Mouse (Mus musculus) embryonic facial prominence, embryonic 13.5 days (tissue): ENCODE measurements around the gene Jak3. TPM values are rescaled to one million over a fixed set of nuclear protein-coding genes. Genes with fewer than 3 reads are reported as not detected.

Experiments
- ATAC-seq: fragments of 200-750 bp; cut with Nextera tagmentation; 2 replicates; pipeline ENCODE4 v1.8.0; 2017; ENCODE audit warnings: low read depth; ENCODE audit not compliant: insufficient number of reproducible peaks, insufficient read depth, low FRiP score, low TSS enrichment
- H3K27ac ChIP-seq: fragments of 300-500 bp; sonication (generic); 2 replicates; pipeline ENCODE4 v1.5.1; 2015; ENCODE audit warnings: moderate library complexity, mild to moderate bottlenecking, inconsistent platforms
- H3K27me3 ChIP-seq: fragments of 300-500 bp; sonication (generic); 2 replicates; pipeline ENCODE4 v1.6.1; 2015; ENCODE audit warnings: mild to moderate bottlenecking, inconsistent platforms
- H3K36me3 ChIP-seq: fragments of 300-500 bp; sonication (generic); 2 replicates; pipeline ENCODE4 v1.6.1; 2015; ENCODE audit warnings: mild to moderate bottlenecking, inconsistent platforms
- H3K4me1 ChIP-seq: fragments of 300-500 bp; sonication (generic); 2 replicates; pipeline ENCODE4 v1.6.1; 2015; ENCODE audit warnings: inconsistent platforms
- H3K4me2 ChIP-seq: fragments of 300-500 bp; sonication (generic); 2 replicates; pipeline ENCODE4 v1.6.1; 2015; ENCODE audit warnings: moderate library complexity, mild to moderate bottlenecking, inconsistent platforms
- H3K4me3 ChIP-seq: fragments of 300-500 bp; sonication (generic); 2 replicates; pipeline ENCODE4 v1.5.1; 2015; ENCODE audit warnings: mild to moderate bottlenecking, inconsistent platforms
- H3K9ac ChIP-seq: fragments of 300-500 bp; sonication (generic); 2 replicates; pipeline ENCODE4 v1.6.1; 2015; ENCODE audit warnings: mild to moderate bottlenecking, inconsistent platforms
- H3K9me3 ChIP-seq: fragments of 300-500 bp; sonication (generic); 2 replicates; pipeline ENCODE4 v1.6.1; 2016; ENCODE audit warnings: inconsistent platforms
- WGBS: fragments of 180-500 bp; shearing (Covaris S2); methylation state at CpG from one replicate; pipeline ENCODE4 v1.1.7; 2015; ENCODE audit warnings: mixed read lengths; 5-methylcytosine and 5-hydroxymethylcytosine counted together
- polyA plus RNA-seq: library from polyadenylated mRNA; unstranded; fragments of >200 nt; fragmentation: Nextera tagmentation; extraction: Ambion mirVana; gene quantifications from 2 replicates; pipeline ENCODE4 v1.2.1, GENCODE M21; 2015

The Jak3 gene
- polyA plus RNA-seq, 1 experiment from 2014 or later, result 3.9 TPM

DNA sequence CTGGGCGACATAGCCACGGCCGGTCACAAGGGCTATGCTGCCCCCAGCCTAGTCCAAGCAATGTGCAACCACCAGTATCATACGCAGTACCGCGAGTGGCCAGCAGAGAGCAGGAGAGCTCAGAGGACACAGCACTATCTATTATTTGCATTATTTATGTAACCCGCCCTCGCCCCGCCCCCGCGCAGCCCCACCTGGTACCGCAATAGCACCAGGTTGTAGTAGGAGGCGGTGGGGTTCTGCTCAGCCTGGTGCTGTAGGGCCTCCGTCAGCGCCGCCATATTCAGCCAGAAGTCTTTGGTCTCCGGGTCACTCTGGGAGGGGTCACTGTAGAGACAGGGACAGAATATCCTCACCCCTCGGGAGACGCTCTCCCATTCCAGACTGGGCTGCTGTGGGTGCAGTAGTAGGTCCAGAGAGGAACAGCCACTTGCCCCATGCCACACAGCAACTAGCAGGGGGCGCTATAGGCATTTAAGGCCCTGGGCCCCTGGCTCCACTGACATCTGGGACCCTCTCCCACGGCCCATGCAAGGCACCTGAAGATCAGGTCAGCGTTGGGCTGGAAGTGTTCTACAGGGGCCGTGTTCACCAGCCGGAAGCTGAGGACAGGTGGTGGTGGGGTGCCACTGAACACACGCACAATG, 33.8 kb downstream of the Jak3 start:
- H3K4me1 ChIP-seq, result peaks cover 9% of the 10 kb centered on the region; the same call in 1 of the 2 replicates
- no peaks in the 10 kb centered on the region for H3K9me3 ChIP-seq
- peak overlapping the region; percentile 55 for H3K4me2 ChIP-seq
- H3K4me3 ChIP-seq, result peak overlapping the region; percentile 22
- 21% methylated on average over 25 of the region's 25 CpGs for WGBS
- 0 out of 2 replicates have a peak overlapping the region, but pooled peaks have one; percentile 16 for H3K9ac ChIP-seq
- peaks cover 45% of the 10 kb centered on the region for H3K27me3 ChIP-seq
- peak; percentile 16; the same call in 1 of the 2 replicates for ATAC-seq
- no peak overlapping the region for H3K27ac ChIP-seq
- no peaks in the 10 kb centered on the region for H3K36me3 ChIP-seq

DNA sequence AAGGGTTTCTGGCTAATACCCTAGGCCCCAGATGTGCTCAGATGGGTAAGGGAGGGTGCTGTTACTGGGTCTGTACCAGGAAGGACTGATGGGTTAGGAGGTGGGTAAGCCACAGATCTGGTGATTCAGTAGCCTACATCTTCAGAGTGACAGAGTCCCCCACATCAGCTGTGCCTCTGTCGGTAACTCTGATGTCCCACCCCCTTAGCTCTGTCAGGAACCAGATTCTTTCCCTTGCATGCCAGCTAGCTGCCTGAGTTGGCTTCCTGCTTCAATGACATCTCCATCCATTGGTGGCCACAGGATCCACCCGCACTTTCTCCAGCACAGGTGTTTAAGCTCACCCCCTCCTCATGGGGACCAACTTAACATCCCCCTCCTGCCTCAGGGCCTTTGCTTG, 35.5 kb downstream of the Jak3 start:
- 93% methylated on average over 2 of the region's 2 CpGs for whole genome bisulfite sequencing
- Histone ChIP-seq H3K36me3 (no peaks in the 10 kb centered on the region), H3K9me3 (no peaks in the 10 kb centered on the region), H3K27ac (no peak overlapping the region), H3K9ac (no peak overlapping the region), H3K4me2 (no peak overlapping the region), H3K4me3 (no peak overlapping the region), H3K27me3 (peaks cover 37% of the 10 kb centered on the region), H3K4me1 (peaks cover 9% of the 10 kb centered on the region; the same call in 1 of the 2 replicates)
- no peak for ATAC-seq

DNA sequence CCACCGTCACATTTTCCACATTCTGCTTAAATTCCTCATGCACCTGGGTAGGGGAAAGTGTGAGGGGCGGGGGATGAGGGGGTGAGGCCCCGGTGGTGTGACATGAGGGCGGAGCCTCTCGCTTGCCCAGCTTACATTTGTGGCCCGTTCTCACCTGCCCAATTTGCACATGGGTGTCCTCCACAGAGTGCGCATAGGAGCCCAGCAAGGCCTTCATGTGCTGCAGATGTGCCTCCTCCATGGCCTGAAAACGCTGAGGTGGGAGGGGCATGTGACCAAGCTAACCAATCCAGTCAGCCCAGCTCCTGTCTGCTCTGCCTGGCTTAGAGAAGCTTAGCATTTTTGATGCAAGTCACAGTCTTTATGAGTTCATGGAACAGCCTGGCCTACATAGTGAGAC, 39.4 kb downstream of the Jak3 start:
- WGBS, result 44% methylated on average over 8 of the region's 8 CpGs

GRCm38 (mm10) chr8:71716561-71717053, 40.5 kb downstream of the Jak3 start:
- no peak overlapping the region for H3K4me3 ChIP-seq
- H3K27ac ChIP-seq, result no peak overlapping the region
- 0 out of 2 replicates have a peak, but pooled peaks cover 4% of the 10 kb centered on the region for H3K27me3 ChIP-seq
- 0 out of 2 replicates have a peak, but pooled peaks cover 3% of the 10 kb centered on the region for H3K4me1 ChIP-seq
- H3K36me3 ChIP-seq, result no peaks in the 10 kb centered on the region
- H3K9me3 ChIP-seq, result no peaks in the 10 kb centered on the region
- 79% methylated on average over 13 of the region's 13 CpGs for WGBS
- ATAC-seq, result no peak
- no peak overlapping the region for H3K9ac ChIP-seq
- H3K4me2 ChIP-seq, result no peak overlapping the region

More for the DNA sequence above, 39.4 kb downstream of the Jak3 start:
- H3K27ac ChIP-seq, result no peak overlapping the region
- 0 out of 2 replicates have a peak, but pooled peaks cover 3% of the 10 kb centered on the region for H3K4me1 ChIP-seq
- ATAC-seq, result no peak
- no peaks in the 10 kb centered on the region for H3K9me3 ChIP-seq
- H3K4me3 ChIP-seq, result no peak overlapping the region
- H3K4me2 ChIP-seq, result no peak overlapping the region
- H3K27me3 ChIP-seq, result 0 out of 2 replicates have a peak, but pooled peaks cover 4% of the 10 kb centered on the region
- no peaks in the 10 kb centered on the region for H3K36me3 ChIP-seq
- H3K9ac ChIP-seq, result no peak overlapping the region

- Histone ChIP-seq H3K27me3 (0 out of 2 replicates have a peak, but pooled peaks cover 4% of the 10 kb centered on the region), H3K9ac (no peak overlapping the region), H3K4me1 (0 out of 2 replicates have a peak, but pooled peaks cover 3% of the 10 kb centered on the region), H3K4me2 (no peak overlapping the region), H3K4me3 (no peak overlapping the region), H3K36me3 (no peaks in the 10 kb centered on the region), H3K27ac (no peak overlapping the region), H3K9me3 (no peaks in the 10 kb centered on the region)
- 89% methylated on average over 12 of the region's 12 CpGs for WGBS
- ATAC-seq, result no peak
Measured at GRCm38 (mm10) chr8:71717096-71717495, 41.0 kb downstream of the Jak3 start.

- Histone ChIP-seq H3K9me3 (no peaks in the 10 kb centered on the region), H3K36me3 (no peaks in the 10 kb centered on the region), H3K4me1 (0 out of 2 replicates have a peak, but pooled peaks cover 3% of the 10 kb centered on the region), H3K9ac (no peak overlapping the region), H3K27ac (no peak overlapping the region), H3K27me3 (peaks cover 13% of the 10 kb centered on the region), H3K4me3 (no peak overlapping the region), H3K4me2 (no peak overlapping the region)
- WGBS, result 25% methylated on average over 3 of the region's 3 CpGs
- no peak for ATAC-seq
Measured at GRCm38 (mm10) chr8:71718252-71718651, 42.2 kb downstream of the Jak3 start.

GRCm38 (mm10) chr8:71719218-71719617, 43.1 kb downstream of the Jak3 start:
- ATAC-seq, result no peak
- no peak overlapping the region for H3K27ac ChIP-seq
- no peaks in the 10 kb centered on the region for H3K9me3 ChIP-seq
- H3K27me3 ChIP-seq, result peaks cover 20% of the 10 kb centered on the region
- H3K9ac ChIP-seq, result no peak overlapping the region
- H3K4me3 ChIP-seq, result no peak overlapping the region
- 66% methylated on average over 4 of the region's 4 CpGs for WGBS
- H3K4me1 ChIP-seq, result 0 out of 2 replicates have a peak, but pooled peaks cover 3% of the 10 kb centered on the region
- H3K36me3 ChIP-seq, result no peaks in the 10 kb centered on the region
- no peak overlapping the region for H3K4me2 ChIP-seq

- no peak for ATAC-seq
- no peak overlapping the region for H3K4me3 ChIP-seq
- 41% methylated on average over 7 of the region's 7 CpGs for WGBS
Measured at GRCm38 (mm10) chr8:71719928-71720457, 43.9 kb downstream of the Jak3 start.

DNA sequence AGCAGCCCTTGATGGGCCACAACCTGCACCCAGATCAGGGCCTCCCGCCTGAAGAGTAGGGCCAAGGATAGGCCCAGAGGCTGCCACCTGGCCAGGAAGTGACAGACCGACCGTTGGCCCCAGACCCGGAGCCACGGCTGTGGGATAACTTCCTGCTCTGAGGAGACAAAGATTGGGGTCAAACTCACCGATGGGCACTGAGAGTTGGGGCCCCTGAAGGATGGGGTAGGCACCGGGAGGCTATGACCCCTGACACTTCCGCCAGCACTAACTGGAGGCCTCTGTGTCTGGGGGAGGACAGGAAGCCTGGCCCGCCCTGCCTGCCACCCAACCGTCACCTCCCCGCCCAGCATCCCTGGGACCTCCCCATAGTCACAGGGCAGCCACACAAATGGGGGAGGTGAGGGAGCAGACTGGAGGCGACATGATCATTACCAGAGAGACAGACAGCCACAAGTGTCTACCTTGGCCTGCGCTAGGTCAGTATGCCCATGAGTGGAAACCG, 47.0 kb downstream of the Jak3 start:
- no peak for ATAC-seq
- no peaks in the 10 kb centered on the region for H3K36me3 ChIP-seq
- H3K9ac ChIP-seq, result no peak overlapping the region
- peaks cover 12% of the 10 kb centered on the region for H3K4me1 ChIP-seq
- H3K4me2 ChIP-seq, result no peak overlapping the region
- H3K27me3 ChIP-seq, result peaks cover 52% of the 10 kb centered on the region
- H3K9me3 ChIP-seq, result no peaks in the 10 kb centered on the region
- no peak overlapping the region for H3K4me3 ChIP-seq
- 45% methylated on average over 14 of the region's 14 CpGs for WGBS
- no peak overlapping the region for H3K27ac ChIP-seq

More at GRCm38 (mm10) chr8:71719928-71720457, 43.9 kb downstream of the Jak3 start:
- Histone ChIP-seq H3K27me3 (peaks cover 27% of the 10 kb centered on the region), H3K27ac (no peak overlapping the region), H3K36me3 (no peaks in the 10 kb centered on the region), H3K4me2 (no peak overlapping the region), H3K4me1 (peaks cover 7% of the 10 kb centered on the region), H3K9ac (no peak overlapping the region), H3K9me3 (no peaks in the 10 kb centered on the region)

DNA sequence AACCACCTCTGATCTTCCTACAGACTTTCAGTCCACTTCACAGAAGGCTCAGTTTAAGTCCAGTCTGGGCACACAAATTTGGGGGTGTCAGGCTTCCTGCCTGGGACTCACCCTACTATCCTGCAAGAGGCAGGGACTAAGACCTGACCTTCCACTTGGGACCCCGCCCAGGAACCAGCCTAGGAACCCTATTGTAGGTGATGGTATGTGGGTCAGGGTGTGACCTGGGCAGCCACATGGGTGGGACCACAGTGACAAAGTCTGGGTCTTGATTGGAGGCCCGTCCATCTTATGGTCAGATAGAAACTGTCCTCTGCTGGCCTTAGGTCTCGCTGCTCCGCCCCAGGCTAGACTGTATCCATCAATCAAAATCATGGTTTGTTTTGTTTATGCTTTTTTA, 48.3 kb downstream of the Jak3 start:
- H3K27me3 ChIP-seq, result peaks cover 57% of the 10 kb centered on the region

GRCm38 (mm10) chr8:71725122-71725924, 49.2 kb downstream of the Jak3 start, which contains the start of gene Fcho1:
TSS of gene Fcho1 (minus strand) at chr8:71725716.
- ATAC-seq, result peak; percentile 52; the same call in 1 of the 2 replicates
- peak within 1 kb of the TSS; percentile 80 for H3K4me2 ChIP-seq
- H3K4me1 ChIP-seq, result peaks cover 21% of the 10 kb centered on the region
- no peak within 1 kb of the TSS for H3K27ac ChIP-seq
- H3K4me3 ChIP-seq, result peak within 1 kb of the TSS; percentile 55
- peaks cover 60% of the 10 kb centered on the region for H3K27me3 ChIP-seq
- no peaks in the 10 kb centered on the region for H3K9me3 ChIP-seq
- no peaks in the 10 kb centered on the region for H3K36me3 ChIP-seq
- 1% methylated on average over 53 of the region's 54 CpGs for WGBS
- H3K9ac ChIP-seq, result peak within 1 kb of the TSS; percentile 67

More for the DNA sequence above, 48.3 kb downstream of the Jak3 start:
- Histone ChIP-seq H3K36me3 (no peaks in the 10 kb centered on the region), H3K4me2 (no peak overlapping the region), H3K9me3 (no peaks in the 10 kb centered on the region), H3K27ac (no peak overlapping the region), H3K4me1 (peaks cover 22% of the 10 kb centered on the region), H3K4me3 (no peak overlapping the region), H3K9ac (no peak overlapping the region)
- WGBS, result 67% methylated on average over 4 of the region's 4 CpGs
- no peak for ATAC-seq
